Mouse (Mus musculus) mesoderm, embryonic 11.5 days (tissue): ENCODE results near the gene Olfr655.

Experiments
- DNase-seq: peaks from one replicate; pipeline ENCODE4 v3.0.0-alpha.2; 2012; ENCODE audit warnings: low read depth, low spot score

The Olfr655 gene

GRCm38 (mm10) chr7:104601679-104602078, at the start of gene Olfr655:
Gene Olfr655 (minus strand): TSS chr7:104601779.
- no peak for DNase-seq

GRCm38 (mm10) chr7:104646841-104647482, 45.4 kb upstream of the Olfr655 start, which contains the start of gene Olfr658:
Gene Olfr658 (minus strand): TSS chr7:104647305.
- DNase-seq = peak; percentile 62

- DNase-seq = no peak
Measured at GRCm38 (mm10) chr7:104624494-104624893, 22.9 kb upstream of the Olfr655 start, which contains the start of gene Olfr657. Gene Olfr657 (plus strand): TSS chr7:104624794.

- no peak for DNase-seq
Measured at GRCm38 (mm10) chr7:104613655-104614054, 12.1 kb upstream of the Olfr655 start, which contains the start of gene Olfr656. Gene Olfr656 (plus strand): TSS chr7:104613955.

- no peak for DNase-seq
Measured at GRCm38 (mm10) chr7:104604727-104605126, 3.1 kb upstream of the Olfr655 start.

GRCm38 (mm10) chr7:104603173-104603572, 1.6 kb upstream of the Olfr655 start:
- peak; percentile 35 for DNase-seq

GRCm38 (mm10) chr7:104588274-104588673, 13.3 kb downstream of the Olfr655 start:
- no peak for DNase-seq

- DNase-seq = no peak
Measured at GRCm38 (mm10) chr7:104586725-104587124, 14.9 kb downstream of the Olfr655 start, which contains the start of gene Olfr654. Gene Olfr654 (plus strand): TSS chr7:104587025.

- DNase-seq = no peak
Measured at GRCm38 (mm10) chr7:104581429-104581828, 20.1 kb downstream of the Olfr655 start.

GRCm38 (mm10) chr7:104580846-104581245, 20.7 kb downstream of the Olfr655 start:
- DNase-seq = no peak

GRCm38 (mm10) chr7:104577014-104577413, 24.6 kb downstream of the Olfr655 start, which contains the start of gene Olfr653:
Gene Olfr653 (plus strand): TSS chr7:104577314.
- no peak for DNase-seq

GRCm38 (mm10) chr7:104560601-104561000, 41.0 kb downstream of the Olfr655 start, which contains the start of gene Olfr652:
Gene Olfr652 (plus strand): TSS chr7:104560901.
- no peak for DNase-seq

GRCm38 (mm10) chr7:104552700-104553099, 48.9 kb downstream of the Olfr655 start:
- no peak for DNase-seq

- DNase-seq = no peak
Measured at GRCm38 (mm10) chr7:104549833-104550232, 51.7 kb downstream of the Olfr655 start, which contains the start of gene Olfr651. Gene Olfr651 (plus strand): TSS chr7:104550133.
